Mouse (Mus musculus): Measurements from ENCODE around the gene Foxn3.

DNA sequence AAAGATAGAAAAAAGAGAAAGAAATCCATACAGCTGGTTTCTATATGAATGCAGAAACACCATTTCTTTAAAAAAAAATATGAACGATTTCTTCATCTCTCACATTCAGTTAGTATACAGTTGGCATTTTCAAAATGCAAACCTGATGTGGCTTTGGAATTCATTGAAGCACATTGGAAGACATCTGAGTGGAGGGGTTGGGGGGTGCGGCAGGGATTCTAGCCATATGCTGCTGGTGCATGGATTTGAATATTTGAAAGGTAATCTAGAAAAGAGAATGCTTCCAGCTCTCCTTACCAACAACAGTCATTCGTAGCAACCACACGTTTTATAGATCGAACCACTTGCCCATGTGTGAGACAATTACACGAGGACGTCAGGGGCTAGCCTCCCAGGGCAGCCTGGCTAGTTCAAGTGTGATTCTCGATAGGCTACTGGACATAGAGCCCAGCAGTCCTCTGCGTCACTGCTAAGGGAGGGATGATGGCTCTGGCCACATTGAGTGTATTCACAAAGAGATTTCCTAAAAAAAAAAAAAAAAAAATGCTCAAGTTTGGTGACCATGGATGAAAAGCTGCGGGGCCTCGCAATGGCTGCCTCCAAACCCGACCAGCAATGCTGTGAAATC is 96.0 kb downstream of the Foxn3 start:
- TF ChIP-seq CTCF (IDR thresholded peaks at IDR 0.05; ENCODE audit: borderline replicate concordance, insufficient read depth, low read depth, low read length) (no peak), POLR2A (IDR thresholded peaks at IDR 0.05; ENCODE audit: borderline replicate concordance, insufficient read depth, low read length) (no peak)

Measured in cerebellum, adult 2 months (tissue).